10 mouse cellular contexts compared by ENCODE assay signal in the genomic region with DNA sequence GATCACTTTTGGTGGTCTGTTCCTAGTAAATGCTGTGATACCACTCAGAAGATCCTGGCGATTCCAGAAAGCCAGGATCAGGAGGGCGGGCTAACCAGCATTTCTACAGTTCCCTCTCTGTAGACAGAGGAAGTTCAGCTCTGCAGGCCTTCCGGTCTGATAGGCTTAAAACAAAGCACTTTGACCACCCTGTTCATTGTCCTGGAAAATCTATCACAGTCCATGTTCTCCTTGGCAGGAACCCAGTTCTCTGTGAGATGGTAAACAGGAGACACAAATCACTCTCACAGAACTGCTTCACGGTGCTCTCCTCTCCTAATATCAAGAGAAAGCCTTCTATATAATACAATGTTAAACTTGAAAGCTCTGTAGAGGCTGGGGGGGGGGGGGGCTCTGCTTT. TPM values are rescaled to one million over a fixed set of nuclear protein-coding genes. Genes with fewer than 3 reads are reported as not detected.
A peak's percentile ranks its signal among the peaks of the same experiment; 100 is the strongest.
DNase-seq lines count a peak whose midpoint lies in the region; ATAC-seq lines count a peak whose summit lies in the region.
"Had no signal": no experiment of that assay in that cellular context is flagged by ENCODE, and none has a peak within 500 bp of the region (broad histone marks: within the 10 kb centered on the region; RNA-seq: fewer than 3 reads in every experiment).

No protein-coding gene starts in this region.

- H3K4me1 ChIP-seq in midbrain, embryonic 11.5 days (ENCODE audit: control insufficient read depth, insufficient read depth, low read length): no peaks in the 10 kb centered on the region
- H3K4me1 ChIP-seq in midbrain, embryonic 15.5 days: no peaks in the 10 kb centered on the region
- H3K4me1 ChIP-seq in heart, embryonic 12.5 days (replicated peaks): 0 out of 2 replicates have a peak, but pooled peaks cover 6% of the 10 kb centered on the region
- H3K4me1 ChIP-seq in kidney, embryonic 15.5 days: peaks cover 7% of the 10 kb centered on the region

- peak; percentile 61 for DNase-seq in midbrain, embryonic 11.5 days (ENCODE audit: low spot score, missing footprints)
- DNase-seq in left cerebral cortex, postnatal 4 days: no peak
- DNase-seq in urinary bladder, postnatal 36 days (ENCODE audit: low spot score in 2 of 2): no peak
- DNase-seq in layer of hippocampus, postnatal 14 days (ENCODE audit: low spot score in 2 of 2): no peak
- DNase-seq: thymus, adult 2 months had no signal

- H3K4me3 ChIP-seq in midbrain, embryonic 11.5 days (ENCODE audit: low read depth, low read length): no peak overlapping the region
- H3K4me3 ChIP-seq in midbrain, embryonic 15.5 days: no peak overlapping the region
- no peak overlapping the region for H3K4me3 ChIP-seq in heart, embryonic 12.5 days
- no peak overlapping the region for H3K4me3 ChIP-seq in kidney, embryonic 15.5 days (replicated peaks)
- H3K4me3 ChIP-seq: forebrain, embryonic 10.5 days had no signal

- no peak overlapping the region for H3K9ac ChIP-seq in midbrain, embryonic 11.5 days (ENCODE audit: low read length)
- no peak overlapping the region for H3K9ac ChIP-seq in midbrain, embryonic 15.5 days
- H3K9ac ChIP-seq in heart, embryonic 12.5 days: no peak overlapping the region
- no peak overlapping the region for H3K9ac ChIP-seq in kidney, embryonic 15.5 days

- no peaks in the 10 kb centered on the region for H3K27me3 ChIP-seq in midbrain, embryonic 11.5 days (ENCODE audit: control insufficient read depth, insufficient read depth, low read length)
- H3K27me3 ChIP-seq in midbrain, embryonic 15.5 days (replicated peaks): no peaks in the 10 kb centered on the region
- peaks cover 6% of the 10 kb centered on the region; the same call in 1 of the 2 replicates for H3K27me3 ChIP-seq in heart, embryonic 12.5 days (replicated peaks)
- no peaks in the 10 kb centered on the region for H3K27me3 ChIP-seq in kidney, embryonic 15.5 days

- H3K4me2 ChIP-seq in midbrain, embryonic 11.5 days: no peak overlapping the region
- H3K4me2 ChIP-seq in midbrain, embryonic 15.5 days: no peak overlapping the region
- H3K4me2 ChIP-seq in heart, embryonic 12.5 days: no peak overlapping the region
- no peak overlapping the region for H3K4me2 ChIP-seq in kidney, embryonic 15.5 days

- no peak overlapping the region for H3K27ac ChIP-seq in midbrain, embryonic 11.5 days (ENCODE audit: low read depth, low read length)
- H3K27ac ChIP-seq in midbrain, embryonic 15.5 days: no peak overlapping the region
- H3K27ac ChIP-seq in heart, embryonic 12.5 days (ENCODE audit: poor library complexity, severe bottlenecking): peak overlapping the region; percentile 38; the same call in 1 of the 2 replicates
- peak overlapping the region; percentile 62 for H3K27ac ChIP-seq in kidney, embryonic 15.5 days
- H3K27ac ChIP-seq: forebrain, embryonic 10.5 days had no signal

- intact Hi-C loops in left cerebral cortex, postnatal 4 days (cut with DNase I): no loop called here

- WGBS in midbrain, embryonic 11.5 days: 71% methylated on average over 4 of the region's 4 CpGs
- whole genome bisulfite sequencing in midbrain, embryonic 15.5 days: 57% methylated on average over 4 of the region's 4 CpGs
- 42% methylated on average over 4 of the region's 4 CpGs for WGBS in heart, embryonic 12.5 days
- WGBS in kidney, embryonic 15.5 days: 47% methylated on average over 4 of the region's 4 CpGs

- no peaks in the 10 kb centered on the region for H3K36me3 ChIP-seq in midbrain, embryonic 11.5 days (ENCODE audit: control insufficient read depth, insufficient read depth, low read length)
- no peaks in the 10 kb centered on the region for H3K36me3 ChIP-seq in midbrain, embryonic 15.5 days (replicated peaks)
- no peaks in the 10 kb centered on the region for H3K36me3 ChIP-seq in heart, embryonic 12.5 days
- H3K36me3 ChIP-seq in kidney, embryonic 15.5 days: no peaks in the 10 kb centered on the region
- H3K36me3 ChIP-seq: forebrain, embryonic 10.5 days had no signal

- no peak for ATAC-seq in midbrain, embryonic 11.5 days (ENCODE audit: low FRiP score)
- ATAC-seq in midbrain, embryonic 15.5 days (replicated peaks): no peak
- ATAC-seq in heart, embryonic 12.5 days (ENCODE audit: insufficient number of reproducible peaks, low FRiP score): peak; percentile 64
- peak; percentile 69; the same call in 1 of the 2 replicates for ATAC-seq in kidney, embryonic 15.5 days (replicated peaks; ENCODE audit: low FRiP score)
- ATAC-seq in megakaryocyte progenitor cell, adult 5-6 weeks (replicated peaks; ENCODE audit: poor library complexity): peak; percentile 40; the same call in 1 of the 2 replicates

- no peaks in the 10 kb centered on the region for H3K9me3 ChIP-seq in midbrain, embryonic 11.5 days (ENCODE audit: control insufficient read depth, low read length)
- no peaks in the 10 kb centered on the region for H3K9me3 ChIP-seq in midbrain, embryonic 15.5 days
- no peaks in the 10 kb centered on the region for H3K9me3 ChIP-seq in heart, embryonic 12.5 days (replicated peaks)
- no peaks in the 10 kb centered on the region for H3K9me3 ChIP-seq in kidney, embryonic 15.5 days (replicated peaks)
- H3K9me3 ChIP-seq: forebrain, embryonic 10.5 days had no signal

RNA-seq across cellular contexts. Expression of a gene that starts 10.3 kb away (rescaled TPM):
- polyA plus RNA-seq in midbrain, embryonic 11.5 days (2014; fragmentation: Nextera tagmentation; extraction: Ambion mirVana): 45.3 and 52.8 TPM in 2 replicates
- 32.3 and 33.3 TPM in 2 replicates for polyA plus RNA-seq in midbrain, embryonic 15.5 days (2015; fragmentation: Nextera tagmentation; extraction: Ambion mirVana)
- polyA plus RNA-seq in heart, embryonic 12.5 days (2016; fragmentation: Nextera tagmentation; extraction: Ambion mirVana): 95.8 and 98.8 TPM in 2 replicates
- polyA plus RNA-seq in kidney, embryonic 15.5 days (2015; fragmentation: Nextera tagmentation; extraction: Ambion mirVana): 118 and 131 TPM in 2 replicates
- 187 and 189 TPM in 2 replicates for total RNA-seq in megakaryocyte progenitor cell, adult 5-6 weeks (2015)
- 65.5 and 71.7 TPM in 2 replicates for total RNA-seq in megakaryocyte progenitor cell, adult 5-6 weeks (2017)
- total RNA-seq in left cerebral cortex, postnatal 4 days (2021): 10 to 100 TPM; 32.2 TPM
- 10 to 100 TPM; 37.2 to 41.0 TPM for total RNA-seq in layer of hippocampus, postnatal 14 days (2021)

Comparison
In these comparisons a context has a peak if more than half of its experiments do, and no peak if none do; other contexts are left out.
1. ATAC-seq: peak in heart, embryonic 12.5 days (single experiment), kidney, embryonic 15.5 days (single experiment) and megakaryocyte progenitor cell, adult 5-6 weeks (single experiment); none in midbrain, embryonic 11.5 days (single experiment) and midbrain, embryonic 15.5 days (single experiment).
2. H3K27ac ChIP-seq: peak in heart, embryonic 12.5 days (single experiment) and kidney, embryonic 15.5 days (single experiment); none in midbrain, embryonic 11.5 days (single experiment) and midbrain, embryonic 15.5 days (single experiment).